Comparison of ENCODE assay signal across 8 mouse cellular contexts in the genomic region with DNA sequence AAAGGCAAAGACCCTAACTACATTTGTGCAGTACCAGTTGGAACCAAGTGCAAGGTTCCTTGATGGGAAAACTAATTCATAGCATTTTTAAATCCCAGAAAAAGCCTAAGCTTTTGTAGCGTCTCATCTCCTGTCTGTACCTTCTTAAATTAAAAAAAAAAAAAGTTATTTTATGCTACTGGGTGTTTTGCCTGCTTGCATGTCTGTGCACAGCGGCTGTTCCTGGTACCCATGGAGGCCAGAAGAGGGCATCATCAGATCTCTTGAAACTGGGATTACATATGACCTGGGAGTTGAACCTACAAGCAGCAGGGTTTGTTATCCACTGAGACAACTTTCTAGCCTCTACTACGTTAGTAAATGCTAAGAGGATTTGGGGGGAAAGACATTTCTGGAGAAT.
DNase-seq lines count a peak whose midpoint lies in the region; ATAC-seq and TF ChIP-seq lines count a peak whose summit lies in the region.

No protein-coding gene starts in this region.

- H3K27me3 ChIP-seq in heart, embryonic 13.5 days (replicated peaks), result no peaks in the 10 kb centered on the region
- H3K27me3 ChIP-seq in G1E (ENCODE audit: insufficient read depth, low read length), result no peaks in the 10 kb centered on the region
- H3K27me3 ChIP-seq in embryonic facial prominence, embryonic 15.5 days, result no peaks in the 10 kb centered on the region
- H3K27me3 ChIP-seq in limb, embryonic 10.5 days (ENCODE audit: low read depth, poor library complexity, severe bottlenecking), result no peaks in the 10 kb centered on the region

- WGBS in heart, embryonic 13.5 days, result 19% methylated on average over 3 of the region's 3 CpGs
- WGBS in embryonic facial prominence, embryonic 15.5 days, result 20% methylated on average over 3 of the region's 3 CpGs
- 34% methylated on average over 3 of the region's 3 CpGs for WGBS in limb, embryonic 10.5 days
- 14% methylated on average over 3 of the region's 3 CpGs for WGBS in olfactory bulb, adult 2 months

- no peaks in the 10 kb centered on the region for H3K36me3 ChIP-seq in heart, embryonic 13.5 days
- peaks cover 13% of the 10 kb centered on the region for H3K36me3 ChIP-seq in G1E (replicated peaks)
- H3K36me3 ChIP-seq in embryonic facial prominence, embryonic 15.5 days, result no peaks in the 10 kb centered on the region
- H3K36me3 ChIP-seq in limb, embryonic 10.5 days, result no peaks in the 10 kb centered on the region

- no peak for DNase-seq in heart, postnatal 4 days
- no peak for DNase-seq in G1E (ENCODE audit: low spot score)
- DNase-seq in limb, embryonic 10.5 days (ENCODE audit: low spot score), result no peak
- DNase-seq in ovary, postnatal 14 days (ENCODE audit: low spot score), result no peak
- no peak for DNase-seq in ovary, postnatal 10 days (ENCODE audit: low spot score)

- TF ChIP-seq POLR2A in olfactory bulb, adult 2 months (IDR thresholded peaks at IDR 0.05; ENCODE audit: insufficient read depth, low read depth, low read length), result no peak

- no peaks in the 10 kb centered on the region for H3K9me3 ChIP-seq in heart, embryonic 13.5 days
- H3K9me3 ChIP-seq in G1E (replicated peaks), result no peaks in the 10 kb centered on the region
- no peaks in the 10 kb centered on the region for H3K9me3 ChIP-seq in embryonic facial prominence, embryonic 15.5 days (replicated peaks)
- no peaks in the 10 kb centered on the region for H3K9me3 ChIP-seq in limb, embryonic 10.5 days (replicated peaks)

- peak overlapping the region; percentile 91 for H3K9ac ChIP-seq in heart, embryonic 13.5 days
- 0 out of 2 replicates have a peak overlapping the region, but pooled peaks have one; percentile 71 for H3K9ac ChIP-seq in embryonic facial prominence, embryonic 15.5 days

- peak overlapping the region; percentile 65 for H3K4me3 ChIP-seq in heart, embryonic 13.5 days
- H3K4me3 ChIP-seq in G1E (ENCODE audit: low read depth, low read length), result peak overlapping the region; percentile 77; the same call in 1 of the 2 replicates
- H3K4me3 ChIP-seq in embryonic facial prominence, embryonic 15.5 days (replicated peaks), result peak overlapping the region; percentile 57
- peak overlapping the region; percentile 63 for H3K4me3 ChIP-seq in limb, embryonic 10.5 days
- peak overlapping the region; percentile 64 for H3K4me3 ChIP-seq in olfactory bulb, adult 2 months (ENCODE audit: insufficient read depth, low read depth, low read length)

- no peak for TF ChIP-seq CTCF in G1E (IDR thresholded peaks at IDR 0.05; ENCODE audit: low read depth, low read length)
- no peak for TF ChIP-seq CTCF in olfactory bulb, adult 2 months (IDR thresholded peaks at IDR 0.05; ENCODE audit: insufficient read depth, low read depth, low read length)

- H3K4me2 ChIP-seq in heart, embryonic 13.5 days, result peak overlapping the region; percentile 87
- peak overlapping the region; percentile 81 for H3K4me2 ChIP-seq in embryonic facial prominence, embryonic 15.5 days (replicated peaks)

- peak overlapping the region; percentile 100 for H3K27ac ChIP-seq in heart, embryonic 13.5 days (replicated peaks)
- H3K27ac ChIP-seq in embryonic facial prominence, embryonic 15.5 days (replicated peaks), result peak overlapping the region; percentile 99
- H3K27ac ChIP-seq in limb, embryonic 10.5 days, result peak overlapping the region; percentile 97
- H3K27ac ChIP-seq in olfactory bulb, adult 2 months (ENCODE audit: insufficient read depth, low read depth, low read length), result no peak overlapping the region

- peaks cover 59% of the 10 kb centered on the region for H3K4me1 ChIP-seq in heart, embryonic 13.5 days
- H3K4me1 ChIP-seq in G1E (ENCODE audit: insufficient read depth, low read depth, low read length), result peaks cover 33% of the 10 kb centered on the region
- peaks cover 27% of the 10 kb centered on the region for H3K4me1 ChIP-seq in embryonic facial prominence, embryonic 15.5 days
- H3K4me1 ChIP-seq in limb, embryonic 10.5 days, result peaks cover 32% of the 10 kb centered on the region
- H3K4me1 ChIP-seq in olfactory bulb, adult 2 months (ENCODE audit: control insufficient read depth, insufficient read depth, low read length), result peaks cover 14% of the 10 kb centered on the region

- no peak for ATAC-seq in heart, embryonic 13.5 days (ENCODE audit: extremely low read depth, insufficient number of reproducible peaks, low FRiP score, low TSS enrichment)
- ATAC-seq in G1E (ENCODE audit: extremely low read depth, insufficient number of reproducible peaks, low FRiP score, poor library complexity, severe bottlenecking), result no peak
- ATAC-seq in embryonic facial prominence, embryonic 15.5 days (ENCODE audit: insufficient number of reproducible peaks, low FRiP score, low TSS enrichment, low read depth), result no peak
